Mouse (Mus musculus): ENCODE measurements around the gene Gm8947. TPM values are rescaled to one million over a fixed set of nuclear protein-coding genes. Genes with fewer than 3 reads are reported as not detected.
A peak's percentile ranks its signal among the peaks of the same experiment; 100 is the strongest.
"Not testable (repeated sequence)": the region's sequence is repeated elsewhere in the genome, so short reads cannot be mapped to it uniquely, and the experiment has no call there.

Gm8947 gene
- polyA plus RNA-seq, 1 experiment from 2014 or later: not detected

DNA sequence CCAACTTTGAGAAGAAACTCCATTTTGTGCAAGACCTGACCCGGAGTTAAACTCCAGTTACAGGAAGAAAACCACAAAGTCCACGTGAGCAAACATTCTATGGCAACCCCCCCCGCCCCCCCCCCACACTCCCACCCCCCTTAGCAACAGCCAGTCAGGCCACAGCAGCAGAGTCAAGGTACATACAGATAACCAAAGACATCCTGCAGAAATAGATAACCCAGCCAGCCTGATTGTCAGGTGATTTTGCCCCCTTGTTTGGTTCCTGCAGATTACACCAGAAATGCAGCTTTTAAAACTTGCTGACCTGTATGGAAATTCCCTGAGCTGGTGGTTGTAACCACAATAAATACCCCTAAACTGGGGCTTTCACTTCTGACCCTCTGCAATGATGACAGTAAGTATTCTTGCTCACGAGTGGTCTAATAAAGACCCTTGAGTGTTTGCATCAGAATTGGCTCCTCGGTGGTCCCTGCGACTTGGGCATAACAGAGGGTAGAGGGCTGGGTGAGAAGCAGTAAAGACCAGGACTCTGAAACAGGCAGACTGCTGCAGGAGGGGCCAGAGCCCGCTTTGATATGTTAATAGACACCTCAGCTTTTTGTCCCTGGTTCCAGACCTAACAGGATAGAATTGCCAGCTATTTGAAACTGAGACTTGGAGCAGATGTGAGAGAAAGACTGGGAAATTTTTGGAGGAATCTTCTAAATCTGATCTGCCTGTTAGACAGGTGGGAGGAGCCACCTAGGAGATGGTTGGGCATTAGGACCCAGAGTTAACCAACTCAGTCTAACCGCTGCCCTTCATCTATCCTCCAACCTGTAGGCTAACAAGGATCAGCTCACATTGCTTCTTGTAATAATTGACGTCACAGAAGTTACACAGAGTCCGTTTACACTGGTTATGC, 14.9 kb upstream of the Gm8947 start:
- no peak overlapping the region; the same call in 1 of the 2 replicates for H3K27ac ChIP-seq (ENCODE audit: low read length)
- H3K4me3 ChIP-seq (ENCODE audit: low read length): peak overlapping the region; percentile 21; the same call in 1 of the 2 replicates
- no peaks in the 10 kb centered on the region for H3K36me3 ChIP-seq (ENCODE audit: control insufficient read depth, insufficient read depth)
- no peaks in the 10 kb centered on the region for H3K27me3 ChIP-seq (ENCODE audit: control insufficient read depth, insufficient read depth, low read length)
- no peaks in the 10 kb centered on the region for H3K9me3 ChIP-seq (replicated peaks; ENCODE audit: control insufficient read depth, low read length)
- H3K4me2 ChIP-seq (ENCODE audit: low read depth, low read length): peak overlapping the region; percentile 50
- 0 out of 2 replicates have a peak, but pooled peaks cover 3% of the 10 kb centered on the region for H3K4me1 ChIP-seq (ENCODE audit: control insufficient read depth, insufficient read depth, low read length)
- WGBS: 16% methylated on average over 10 of the region's 10 CpGs
- H3K9ac ChIP-seq (ENCODE audit: low read length): no peak overlapping the region
- peak; percentile 83 for ATAC-seq (replicated peaks; ENCODE audit: extremely low read depth, insufficient read depth, low FRiP score)

DNA sequence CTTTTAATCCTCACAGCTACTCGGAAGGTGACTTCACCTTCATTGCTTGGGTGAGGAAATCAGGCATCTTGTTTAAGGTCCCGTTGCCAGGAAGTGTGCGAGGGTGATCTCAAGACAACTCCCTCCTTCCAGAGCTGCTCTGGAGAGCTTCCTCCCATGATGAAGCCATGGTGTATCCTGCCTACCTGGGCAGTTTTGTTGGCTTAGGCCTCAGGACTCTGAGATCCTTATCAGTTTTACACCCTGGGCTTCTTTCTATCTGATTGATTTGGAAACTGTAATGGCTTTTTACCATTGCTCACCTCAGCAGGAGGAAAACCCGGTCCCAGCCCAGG, 14.3 kb upstream of the Gm8947 start:
- Histone ChIP-seq H3K9me3 (replicated peaks; ENCODE audit: control insufficient read depth, low read length) (no peaks in the 10 kb centered on the region), H3K36me3 (ENCODE audit: control insufficient read depth, insufficient read depth) (no peaks in the 10 kb centered on the region), H3K4me3 (ENCODE audit: low read length) (peak overlapping the region; percentile 21; the same call in 1 of the 2 replicates), H3K4me2 (ENCODE audit: low read depth, low read length) (peak overlapping the region; percentile 50), H3K9ac (ENCODE audit: low read length) (no peak overlapping the region), H3K4me1 (ENCODE audit: control insufficient read depth, insufficient read depth, low read length) (0 out of 2 replicates have a peak, but pooled peaks cover 3% of the 10 kb centered on the region), H3K27ac (ENCODE audit: low read length) (no peak overlapping the region; the same call in 1 of the 2 replicates), H3K27me3 (ENCODE audit: control insufficient read depth, insufficient read depth, low read length) (no peaks in the 10 kb centered on the region)
- WGBS: 33% methylated on average over 4 of the region's 4 CpGs
- ATAC-seq (replicated peaks; ENCODE audit: extremely low read depth, insufficient read depth, low FRiP score): peak; percentile 25; the same call in 1 of the 2 replicates

DNA sequence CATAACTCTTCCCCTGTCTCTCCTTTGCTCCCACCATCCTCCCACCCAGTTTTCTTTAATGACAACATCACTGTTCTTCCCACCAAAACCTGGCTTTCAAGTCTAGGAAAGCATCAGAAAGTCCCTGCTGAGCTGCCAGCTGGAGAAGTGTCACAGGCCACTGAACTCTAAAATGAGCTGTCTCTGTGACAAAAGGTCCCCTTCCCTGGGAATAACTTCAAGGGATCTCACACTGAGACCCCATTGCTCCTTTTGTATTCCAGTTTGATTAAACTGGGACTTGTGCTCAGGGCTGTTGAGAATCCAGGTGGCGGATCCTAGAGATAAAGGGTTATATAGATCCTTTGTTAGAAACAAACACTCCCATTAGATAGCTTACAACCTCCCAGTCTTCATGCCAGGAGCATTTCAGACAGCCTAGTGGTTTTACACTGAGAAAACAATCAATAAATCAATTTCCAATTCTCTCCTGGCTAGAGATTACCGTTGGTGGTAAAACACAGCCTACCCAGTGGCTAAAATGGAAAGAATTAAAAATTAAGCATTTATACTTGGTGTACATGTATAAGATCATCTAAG, 13.6 kb upstream of the Gm8947 start:
- H3K4me1 ChIP-seq (ENCODE audit: control insufficient read depth, insufficient read depth, low read length): 0 out of 2 replicates have a peak, but pooled peaks cover 3% of the 10 kb centered on the region
- H3K27me3 ChIP-seq (ENCODE audit: control insufficient read depth, insufficient read depth, low read length): no peaks in the 10 kb centered on the region
- H3K36me3 ChIP-seq (ENCODE audit: control insufficient read depth, insufficient read depth): no peaks in the 10 kb centered on the region
- no peaks in the 10 kb centered on the region for H3K9me3 ChIP-seq (replicated peaks; ENCODE audit: control insufficient read depth, low read length)
- no peak for ATAC-seq (replicated peaks; ENCODE audit: extremely low read depth, insufficient read depth, low FRiP score)
- H3K4me3 ChIP-seq (ENCODE audit: low read length): no peak overlapping the region
- H3K9ac ChIP-seq (ENCODE audit: low read length): no peak overlapping the region
- H3K4me2 ChIP-seq (ENCODE audit: low read depth, low read length): no peak overlapping the region
- WGBS: 70% methylated on average over 2 of the region's 2 CpGs
- no peak overlapping the region for H3K27ac ChIP-seq (ENCODE audit: low read length)

DNA sequence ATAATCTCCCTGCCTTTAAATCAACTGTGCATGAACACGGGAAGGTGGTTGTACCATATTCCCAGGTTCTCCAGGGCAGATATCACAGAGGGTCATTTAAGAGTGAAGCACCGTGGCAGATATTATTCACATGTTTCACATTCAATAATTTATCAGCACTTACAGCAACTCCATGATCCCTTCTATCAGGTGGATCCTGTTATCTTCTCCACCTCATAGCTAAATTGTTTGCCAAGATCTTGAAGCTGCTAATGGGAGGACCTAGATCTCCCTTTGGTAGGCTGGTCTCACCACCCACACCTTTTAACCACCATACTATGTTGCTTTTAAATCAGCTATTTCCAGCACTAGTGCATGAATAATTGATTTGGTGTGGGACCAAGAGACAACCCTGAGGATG, 12.0 kb upstream of the Gm8947 start:
- no peaks in the 10 kb centered on the region for H3K9me3 ChIP-seq (replicated peaks; ENCODE audit: control insufficient read depth, low read length)
- WGBS: 78% methylated on average over 2 of the region's 2 CpGs
- H3K4me3 ChIP-seq (ENCODE audit: low read length): no peak overlapping the region
- ATAC-seq (replicated peaks; ENCODE audit: extremely low read depth, insufficient read depth, low FRiP score): no peak
- 0 out of 2 replicates have a peak, but pooled peaks cover 3% of the 10 kb centered on the region for H3K4me1 ChIP-seq (ENCODE audit: control insufficient read depth, insufficient read depth, low read length)
- no peak overlapping the region for H3K27ac ChIP-seq (ENCODE audit: low read length)
- H3K9ac ChIP-seq (ENCODE audit: low read length): no peak overlapping the region
- H3K27me3 ChIP-seq (ENCODE audit: control insufficient read depth, insufficient read depth, low read length): no peaks in the 10 kb centered on the region
- H3K4me2 ChIP-seq (ENCODE audit: low read depth, low read length): no peak overlapping the region
- no peaks in the 10 kb centered on the region for H3K36me3 ChIP-seq (ENCODE audit: control insufficient read depth, insufficient read depth)

DNA sequence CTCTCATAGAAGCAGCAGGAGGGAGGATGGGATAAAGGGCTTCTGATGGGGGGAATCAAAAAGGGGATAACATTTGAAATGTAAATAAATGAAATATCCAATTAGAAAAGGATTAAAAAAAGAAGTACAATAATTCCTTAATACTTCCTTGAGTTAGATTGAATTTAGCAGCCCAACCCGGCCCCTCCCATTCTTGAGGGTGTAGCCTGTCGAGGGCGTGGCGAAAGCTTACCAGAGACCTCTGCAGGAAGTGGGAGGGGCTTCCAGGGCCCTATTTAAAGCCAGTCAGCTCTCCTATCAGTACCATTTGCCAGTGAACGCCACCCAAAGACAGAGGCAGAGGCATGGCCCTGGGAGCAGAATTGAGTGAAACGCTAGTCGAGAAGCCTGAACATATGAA, 9.9 kb upstream of the Gm8947 start, which contains the start of gene Gm47985:
Gene Gm47985 (plus strand): TSS at position 272 of the 400 bp plus-strand sequence.
- H3K9ac ChIP-seq (ENCODE audit: low read length); H3K27ac ChIP-seq (ENCODE audit: low read length); ATAC-seq (replicated peaks; ENCODE audit: extremely low read depth, insufficient read depth, low FRiP score); H3K4me3 ChIP-seq (ENCODE audit: low read length); H3K4me1 ChIP-seq (ENCODE audit: control insufficient read depth, insufficient read depth, low read length); H3K36me3 ChIP-seq (ENCODE audit: control insufficient read depth, insufficient read depth); H3K9me3 ChIP-seq (replicated peaks; ENCODE audit: control insufficient read depth, low read length); H3K4me2 ChIP-seq (ENCODE audit: low read depth, low read length); H3K27me3 ChIP-seq (ENCODE audit: control insufficient read depth, insufficient read depth, low read length): not testable (repeated sequence)
- WGBS: no CpG with 5 or more reads among the region's 7 CpGs

DNA sequence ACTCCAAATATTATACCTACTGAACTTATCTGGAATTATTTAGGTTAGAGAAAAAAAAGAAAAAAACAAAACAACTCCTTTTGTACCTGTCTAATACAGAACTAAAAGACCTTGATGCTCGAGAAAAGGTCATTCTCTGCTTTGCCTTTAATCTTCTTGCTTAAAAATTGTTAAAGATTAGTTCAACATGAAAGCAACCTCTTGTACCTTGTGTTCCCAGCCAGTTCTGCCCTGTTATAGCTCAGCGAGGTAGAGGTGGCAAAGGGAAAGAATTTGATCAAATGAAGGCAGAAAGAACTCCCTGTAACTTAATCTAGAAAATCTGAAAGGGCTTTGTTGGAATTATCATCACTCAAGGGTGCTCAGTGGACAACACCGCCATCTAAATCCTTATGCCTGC, 6.0 kb upstream of the Gm8947 start:
- H3K4me3 ChIP-seq (ENCODE audit: low read length); H3K9ac ChIP-seq (ENCODE audit: low read length); H3K27ac ChIP-seq (ENCODE audit: low read length); H3K4me1 ChIP-seq (ENCODE audit: control insufficient read depth, insufficient read depth, low read length); ATAC-seq (replicated peaks; ENCODE audit: extremely low read depth, insufficient read depth, low FRiP score); H3K27me3 ChIP-seq (ENCODE audit: control insufficient read depth, insufficient read depth, low read length); H3K36me3 ChIP-seq (ENCODE audit: control insufficient read depth, insufficient read depth); H3K9me3 ChIP-seq (replicated peaks; ENCODE audit: control insufficient read depth, low read length); H3K4me2 ChIP-seq (ENCODE audit: low read depth, low read length): not testable (repeated sequence)
- WGBS: 66% methylated on average over 3 of the region's 3 CpGs

DNA sequence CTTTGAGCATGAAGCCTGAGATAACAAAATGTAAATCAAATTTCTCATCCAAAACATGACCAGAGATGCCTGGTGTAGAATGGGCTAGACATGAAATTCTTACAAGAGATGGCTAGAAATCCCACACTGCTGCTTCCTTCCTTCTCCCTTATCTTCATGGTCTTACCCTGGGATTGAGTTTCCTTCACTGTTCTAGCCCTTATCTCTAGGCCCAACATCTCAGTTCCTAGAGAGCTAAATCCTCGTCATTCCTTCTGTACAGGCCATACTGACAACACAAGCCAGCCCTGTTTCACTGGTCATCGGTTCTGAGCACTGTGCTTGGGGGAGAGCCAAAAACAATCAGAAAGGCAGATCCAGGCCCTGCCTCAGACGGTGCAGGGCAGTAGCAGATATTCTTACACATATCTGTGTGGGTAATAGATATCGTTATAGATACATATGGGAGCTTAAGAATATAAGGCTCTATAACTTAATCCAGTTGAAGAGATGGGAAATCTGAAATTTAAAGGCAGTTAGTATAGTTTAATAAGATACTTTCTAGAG, 5.2 kb upstream of the Gm8947 start:
- H3K9me3 ChIP-seq (replicated peaks; ENCODE audit: control insufficient read depth, low read length); H3K27me3 ChIP-seq (ENCODE audit: control insufficient read depth, insufficient read depth, low read length); H3K27ac ChIP-seq (ENCODE audit: low read length); H3K4me1 ChIP-seq (ENCODE audit: control insufficient read depth, insufficient read depth, low read length); H3K4me3 ChIP-seq (ENCODE audit: low read length); H3K36me3 ChIP-seq (ENCODE audit: control insufficient read depth, insufficient read depth); H3K4me2 ChIP-seq (ENCODE audit: low read depth, low read length); ATAC-seq (replicated peaks; ENCODE audit: extremely low read depth, insufficient read depth, low FRiP score); H3K9ac ChIP-seq (ENCODE audit: low read length): not testable (repeated sequence)
- WGBS: 54% methylated on average over 4 of the region's 4 CpGs

DNA sequence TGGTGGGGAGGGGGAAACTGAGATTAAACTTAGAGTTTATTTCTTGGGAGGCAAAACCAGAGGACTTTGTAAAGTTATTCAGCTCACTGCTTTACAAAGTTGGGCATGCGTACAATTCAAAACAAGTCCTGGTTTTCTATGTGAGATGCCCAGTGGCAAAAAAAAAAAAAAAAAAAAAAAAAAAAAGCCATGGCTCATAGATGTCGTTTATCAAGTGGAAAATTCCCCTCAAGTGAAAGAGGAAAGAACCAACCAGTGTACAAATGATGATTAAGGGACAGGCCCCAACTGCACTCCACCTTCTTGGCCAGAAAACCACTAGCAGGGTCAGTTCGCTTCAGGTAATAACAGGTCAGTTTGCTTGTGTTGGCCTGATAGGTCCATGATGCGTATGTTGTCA, 3.7 kb upstream of the Gm8947 start:
- H3K4me3 ChIP-seq (ENCODE audit: low read length): no peak overlapping the region
- H3K4me2 ChIP-seq (ENCODE audit: low read depth, low read length): no peak overlapping the region
- no peaks in the 10 kb centered on the region for H3K9me3 ChIP-seq (replicated peaks; ENCODE audit: control insufficient read depth, low read length)
- WGBS: 77% methylated on average over 4 of the region's 4 CpGs
- H3K27ac ChIP-seq (ENCODE audit: low read length): no peak overlapping the region
- no peaks in the 10 kb centered on the region for H3K27me3 ChIP-seq (ENCODE audit: control insufficient read depth, insufficient read depth, low read length)
- H3K9ac ChIP-seq (ENCODE audit: low read length): no peak overlapping the region
- H3K4me1 ChIP-seq (ENCODE audit: control insufficient read depth, insufficient read depth, low read length): no peaks in the 10 kb centered on the region
- no peaks in the 10 kb centered on the region for H3K36me3 ChIP-seq (ENCODE audit: control insufficient read depth, insufficient read depth)
- ATAC-seq (replicated peaks; ENCODE audit: extremely low read depth, insufficient read depth, low FRiP score): no peak

DNA sequence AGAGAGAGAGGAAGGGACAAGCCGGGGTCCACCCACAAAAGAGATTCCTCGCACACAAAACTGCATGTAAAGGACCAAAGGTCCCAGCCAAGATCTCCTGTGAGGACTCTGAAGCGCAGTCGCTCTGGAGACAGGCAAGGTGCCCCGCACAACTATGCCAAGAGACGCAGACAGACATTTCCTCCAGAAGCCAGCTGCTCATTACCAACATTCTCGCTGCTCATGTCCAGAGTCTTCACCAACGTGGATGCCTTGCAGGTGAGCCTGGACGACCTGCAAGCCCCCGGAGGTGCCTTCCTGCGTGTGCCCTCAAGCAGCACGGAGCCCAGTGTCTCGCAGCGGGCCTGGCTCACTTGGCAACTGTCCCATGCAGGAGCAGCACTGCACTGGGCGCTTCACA, 563 bp downstream of the Gm8947 start:
- H3K36me3 ChIP-seq (ENCODE audit: control insufficient read depth, insufficient read depth); H3K27me3 ChIP-seq (ENCODE audit: control insufficient read depth, insufficient read depth, low read length); H3K9me3 ChIP-seq (replicated peaks; ENCODE audit: control insufficient read depth, low read length); H3K4me3 ChIP-seq (ENCODE audit: low read length); H3K9ac ChIP-seq (ENCODE audit: low read length); H3K4me2 ChIP-seq (ENCODE audit: low read depth, low read length); ATAC-seq (replicated peaks; ENCODE audit: extremely low read depth, insufficient read depth, low FRiP score); H3K4me1 ChIP-seq (ENCODE audit: control insufficient read depth, insufficient read depth, low read length); H3K27ac ChIP-seq (ENCODE audit: low read length): not testable (repeated sequence)
- 85% methylated on average over 14 of the region's 15 CpGs for WGBS

All from heart, embryonic 16.5 days (tissue).